Mouse (Mus musculus) urinary bladder, postnatal 4 days (tissue): ENCODE measurements around the gene Abracl.

Experiments used
- DNase-seq, 2 experiments: peaks; one replicate each; pipeline ENCODE4 v3.0.0; 2021 to 2022; ENCODE audit warnings: low spot score in 2 of 2

Abracl gene

DNA sequence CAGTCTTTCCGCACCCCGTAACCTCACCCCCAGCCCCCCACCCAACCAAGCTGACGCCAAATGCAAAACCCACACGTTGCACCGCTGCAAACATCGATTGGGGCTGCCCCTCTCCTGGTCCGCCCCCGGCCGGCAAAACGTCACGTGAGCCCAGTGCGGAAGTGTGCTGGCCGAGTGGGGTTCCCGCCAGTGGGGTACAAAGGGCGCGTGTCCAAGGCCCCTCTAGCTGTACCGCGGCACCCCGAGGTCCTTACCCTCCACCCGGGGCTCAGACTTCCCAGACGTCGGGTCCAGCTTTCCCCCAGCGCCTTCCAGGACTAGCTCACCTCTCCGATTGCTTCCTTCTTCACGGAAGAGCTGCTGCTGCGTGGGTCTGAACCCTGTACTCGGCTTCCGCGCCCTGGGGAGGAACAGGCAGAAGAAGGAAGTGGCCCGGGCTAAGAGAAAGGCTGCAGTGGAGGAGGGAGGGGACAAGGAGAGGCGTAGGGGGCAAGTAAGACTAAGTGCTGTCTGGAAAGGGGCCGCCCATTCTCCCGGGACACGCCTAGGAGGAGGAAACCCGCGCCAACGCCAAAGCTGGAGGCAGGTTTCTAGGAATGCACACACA lies at the start of gene Abracl:
Gene Abracl (minus strand): TSS at position 548 of the 607 bp plus-strand sequence.
- DNase-seq = peak; percentile 73 to 77

DNA sequence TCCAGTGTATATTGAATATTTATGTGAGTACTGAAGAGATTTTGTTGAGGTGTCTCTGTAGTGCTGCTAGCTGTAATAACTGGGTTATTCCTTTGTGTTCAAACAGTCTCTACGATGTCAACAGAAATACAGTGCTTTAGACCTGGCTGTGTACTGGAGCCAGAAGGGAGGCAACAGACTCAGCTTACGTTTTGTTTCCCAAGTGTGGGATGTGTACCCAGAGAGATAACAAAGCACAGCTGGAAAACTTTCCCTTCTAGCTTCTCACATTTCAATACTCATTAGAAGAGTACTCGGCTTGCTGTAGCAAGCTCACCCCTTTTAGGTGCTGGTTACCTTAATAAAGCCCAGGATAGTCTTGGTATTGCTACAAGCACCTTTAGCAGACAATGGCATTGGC lies 49.8 kb upstream of the Abracl start:
- no peak for DNase-seq

DNA sequence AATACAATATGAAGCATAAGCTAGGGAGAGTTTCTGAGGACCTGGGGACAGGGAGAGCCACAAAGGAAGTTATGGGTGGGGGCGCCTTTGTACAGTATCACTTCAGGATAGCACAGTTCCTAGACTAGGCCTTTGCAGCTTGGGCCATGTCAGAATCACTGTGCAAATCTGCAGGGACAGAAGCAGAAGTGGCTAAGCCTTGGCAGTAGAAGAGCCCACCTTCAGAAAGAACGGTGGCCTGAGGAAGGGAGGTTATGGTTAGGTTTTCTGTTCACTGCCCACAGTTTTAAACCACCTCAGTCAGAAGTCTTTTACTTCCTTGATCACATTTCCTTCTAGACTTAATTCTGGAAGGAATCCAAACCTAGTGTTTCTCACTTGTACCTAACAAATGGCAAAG lies 47.5 kb upstream of the Abracl start:
- DNase-seq = no peak

DNA sequence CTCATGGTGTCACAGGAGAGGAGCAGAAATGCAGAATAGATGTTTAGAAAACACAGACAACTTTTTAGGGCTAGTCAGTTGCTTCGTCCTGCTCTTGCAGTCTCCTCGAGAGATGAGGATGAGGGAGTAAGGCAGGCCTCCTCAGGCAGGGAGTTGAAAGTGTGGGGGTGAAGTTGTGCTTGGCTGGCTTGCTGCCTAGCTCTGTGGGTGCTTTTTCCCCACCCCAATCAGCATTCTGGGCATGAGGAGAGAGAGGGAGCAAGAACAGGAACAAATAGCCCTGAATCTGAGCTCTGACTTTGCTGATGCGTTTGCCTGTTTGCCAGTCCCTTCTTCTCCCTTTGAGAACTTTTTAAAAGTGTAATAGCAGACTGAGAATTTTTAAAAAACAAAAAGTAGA lies 47.1 kb upstream of the Abracl start:
- DNase-seq = no peak

DNA sequence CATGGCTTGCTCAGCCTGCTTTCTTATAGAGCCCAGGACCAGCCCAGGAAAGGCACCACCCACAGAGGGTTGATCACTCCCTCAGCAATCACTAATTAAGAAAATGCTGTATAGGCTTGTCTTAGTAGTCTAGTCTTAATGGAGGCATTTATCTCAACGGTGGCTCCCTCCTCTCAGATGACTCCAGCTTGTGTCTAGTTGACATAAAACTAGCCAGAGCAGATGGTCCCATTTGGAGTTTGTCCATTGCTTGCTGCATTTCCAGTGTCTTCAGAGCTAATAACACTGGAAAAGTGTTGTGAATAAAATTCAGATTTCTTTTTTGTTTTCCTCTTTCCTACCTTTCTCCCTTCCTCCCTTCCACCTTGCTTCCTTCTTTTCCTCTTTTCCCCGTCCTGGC lies 46.5 kb upstream of the Abracl start:
- DNase-seq = no peak

DNA sequence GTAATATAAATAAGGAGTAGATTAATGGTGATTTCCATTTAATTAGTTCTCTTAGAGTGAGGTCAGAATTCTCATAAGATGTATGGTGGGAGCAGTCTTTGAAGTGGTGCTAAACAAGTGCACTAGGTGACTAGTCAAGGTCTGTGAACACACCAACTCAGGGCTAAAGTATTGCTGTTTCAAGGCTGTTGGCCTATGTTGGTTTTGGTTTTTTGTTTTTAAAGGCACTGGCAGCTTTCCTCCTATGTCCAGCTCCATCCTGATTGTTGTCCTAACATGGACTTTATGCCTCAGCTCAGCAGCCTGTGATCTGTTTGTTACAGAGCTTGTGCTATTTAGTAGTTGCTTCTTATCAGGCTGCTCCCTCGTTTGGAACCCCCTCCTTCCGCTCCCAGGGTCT lies 45.8 kb upstream of the Abracl start:
- DNase-seq = no peak

DNA sequence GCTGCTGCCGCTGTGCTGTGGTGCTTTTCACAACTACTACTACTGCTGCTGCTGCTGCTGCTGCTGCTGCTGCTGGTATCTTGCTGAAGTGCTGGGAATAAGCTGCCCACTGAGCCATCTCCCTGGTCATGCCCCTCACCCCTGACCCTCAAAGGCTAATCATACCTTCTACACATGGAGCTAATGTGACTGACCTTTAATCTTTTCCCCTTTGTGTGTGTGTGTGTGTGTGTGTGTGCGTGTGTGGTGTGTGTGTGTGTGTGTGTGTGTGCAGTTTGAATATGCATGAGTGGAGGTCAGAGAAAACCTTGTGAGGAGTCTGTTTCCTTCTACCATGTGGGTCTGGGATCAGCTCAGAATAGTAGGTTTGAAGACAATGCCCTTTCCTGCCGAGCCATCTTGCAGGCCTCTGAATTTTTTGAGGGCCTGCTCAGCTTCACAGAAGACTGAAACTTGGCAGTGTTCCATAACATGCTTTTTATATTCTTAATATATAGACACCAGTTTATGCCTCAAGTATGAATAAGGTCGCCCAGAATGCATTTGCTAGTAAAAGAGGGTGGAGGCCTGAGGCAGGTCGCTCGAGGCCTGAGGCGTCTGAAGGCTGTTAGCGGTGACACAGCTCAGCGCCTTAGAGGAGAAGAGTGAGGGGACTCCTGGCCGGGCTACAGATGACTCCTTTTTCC lies 44.8 kb upstream of the Abracl start:
- no peak for DNase-seq

DNA sequence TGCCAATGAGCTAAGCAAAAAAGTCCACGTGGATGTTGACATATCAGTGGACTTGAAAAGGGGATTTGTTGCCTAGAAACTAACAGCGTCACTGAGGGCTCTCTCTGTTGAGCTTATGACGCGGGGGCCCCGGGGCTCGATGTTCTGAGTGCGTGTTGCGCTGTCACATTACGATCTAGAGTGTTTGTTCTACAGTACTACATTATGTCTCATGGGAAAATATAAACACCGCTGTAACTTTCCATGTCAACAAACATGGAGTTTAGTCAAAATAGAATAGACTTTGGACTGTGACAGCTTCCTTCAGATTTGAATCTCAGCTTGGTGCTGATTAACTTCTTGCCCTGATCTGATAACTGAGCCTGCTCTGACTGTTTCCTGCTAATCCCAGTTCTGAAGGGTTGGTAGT lies 42.9 kb upstream of the Abracl start:
- DNase-seq = no peak

DNA sequence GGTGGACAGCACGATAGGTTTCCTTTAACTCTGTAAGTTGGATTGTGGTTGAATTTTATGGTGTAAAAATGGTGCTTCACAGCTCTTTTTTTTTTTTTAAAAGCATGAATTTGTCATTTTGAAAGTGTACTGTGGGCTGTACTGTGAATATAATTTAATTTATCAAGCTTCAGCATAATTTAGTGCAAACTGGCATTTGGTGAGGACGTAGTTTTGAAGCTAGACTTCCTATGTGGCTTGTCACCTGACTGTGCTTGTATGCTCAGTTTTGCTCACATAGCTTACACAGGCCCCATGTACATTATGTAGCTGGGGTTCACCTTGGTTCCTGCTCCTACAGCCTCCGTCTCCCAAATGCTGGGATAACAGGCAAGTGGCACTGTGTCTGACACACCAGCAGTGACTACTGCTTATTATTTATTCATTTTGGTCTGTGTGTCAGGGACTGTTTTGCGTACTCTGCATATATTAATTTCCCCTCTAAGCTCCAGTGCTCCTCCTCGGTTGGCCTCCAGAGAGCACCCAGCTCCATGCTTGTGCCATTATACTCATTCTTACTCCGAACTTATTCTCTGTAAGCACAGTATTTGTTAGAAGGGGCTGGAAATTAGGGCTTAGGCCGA lies 41.6 kb upstream of the Abracl start:
- no peak for DNase-seq

DNA sequence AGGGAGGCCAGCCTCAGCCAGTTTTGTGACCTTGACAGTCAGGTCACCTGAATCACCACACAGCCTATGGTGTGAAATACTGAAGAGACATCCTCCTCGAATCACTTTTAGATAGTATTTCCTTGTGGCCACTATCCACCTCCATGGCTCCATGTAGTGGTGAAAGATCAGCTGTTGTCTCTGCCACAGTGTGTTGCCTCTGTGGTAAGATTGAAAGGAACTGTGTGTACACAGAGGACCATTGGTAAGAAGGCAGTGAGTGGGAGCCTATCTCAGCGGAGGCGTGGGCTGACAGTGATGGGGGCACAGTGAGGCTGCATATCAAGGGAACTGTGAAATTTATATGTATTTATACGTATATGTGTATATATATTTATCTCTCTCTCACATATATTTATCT lies 38.4 kb upstream of the Abracl start:
- DNase-seq = no peak

DNA sequence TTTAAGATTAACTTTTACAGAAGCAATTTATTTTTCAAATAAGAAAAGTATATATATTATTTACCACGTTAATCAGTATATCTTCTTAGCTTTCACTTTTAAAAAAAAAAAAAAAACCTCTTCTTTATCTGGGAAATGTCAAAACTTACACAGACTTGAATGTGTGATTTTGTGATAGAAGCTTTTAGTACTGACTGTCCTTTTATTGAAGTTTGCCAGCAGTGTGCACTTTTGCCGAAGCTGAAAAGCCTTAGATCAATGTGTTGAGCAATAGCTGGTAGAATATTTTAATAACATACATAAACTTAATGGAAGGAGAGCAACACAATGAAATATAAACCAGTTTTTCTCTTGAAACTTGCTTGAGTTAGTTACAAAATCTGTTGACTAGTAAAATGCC lies 37.7 kb upstream of the Abracl start:
- no peak for DNase-seq

DNA sequence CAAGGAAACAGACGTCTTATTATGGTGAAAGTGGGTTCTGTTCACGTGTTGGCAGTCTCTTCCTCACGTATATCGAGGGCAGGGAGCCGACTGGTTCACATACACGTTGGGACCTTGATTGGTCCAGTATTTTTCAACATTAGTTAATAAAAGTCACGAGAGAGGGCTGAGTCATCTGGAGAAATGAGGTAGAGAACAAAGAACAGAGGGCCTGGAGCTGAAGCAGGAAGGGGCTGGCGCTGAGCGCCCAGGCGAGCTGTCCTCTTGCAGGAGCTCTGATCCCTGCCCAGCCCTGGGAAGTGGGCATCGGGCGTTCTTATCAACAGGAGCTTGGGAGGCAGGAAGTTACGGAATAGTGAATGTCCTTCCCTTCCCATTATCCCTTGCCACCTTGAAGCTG lies 36.7 kb upstream of the Abracl start:
- DNase-seq = no peak

DNA sequence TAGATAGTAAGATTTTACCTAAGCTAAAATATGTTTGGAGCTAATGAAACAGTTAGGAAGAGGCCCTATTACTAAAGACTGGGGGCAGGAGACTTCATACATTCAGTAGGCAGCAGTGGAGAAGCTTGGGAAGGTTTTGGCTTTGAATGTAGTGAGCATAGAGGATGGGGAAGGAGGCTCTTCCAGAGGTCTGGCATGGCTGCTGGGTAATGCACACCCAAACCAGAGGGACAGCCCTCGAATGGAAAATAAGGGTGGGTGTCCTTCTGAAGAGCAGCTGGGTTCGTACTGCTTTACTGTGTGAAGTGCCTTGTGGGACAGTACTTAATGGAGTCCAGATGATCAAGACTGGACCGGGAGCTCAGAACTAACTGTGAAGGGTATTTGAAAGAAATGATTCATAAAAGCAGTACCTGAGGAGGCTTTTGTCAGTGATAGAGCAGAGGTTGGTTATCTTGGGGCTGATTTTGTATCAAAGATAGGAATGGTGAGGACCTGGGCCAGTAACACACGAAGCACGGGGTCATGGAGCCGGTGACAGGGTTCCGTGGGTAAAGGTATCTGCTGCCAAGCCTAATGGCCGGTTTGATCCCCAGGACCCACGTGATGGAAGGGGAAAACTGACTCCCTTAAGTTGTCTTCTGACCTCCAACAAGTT lies 35.7 kb upstream of the Abracl start:
- DNase-seq = no peak

DNA sequence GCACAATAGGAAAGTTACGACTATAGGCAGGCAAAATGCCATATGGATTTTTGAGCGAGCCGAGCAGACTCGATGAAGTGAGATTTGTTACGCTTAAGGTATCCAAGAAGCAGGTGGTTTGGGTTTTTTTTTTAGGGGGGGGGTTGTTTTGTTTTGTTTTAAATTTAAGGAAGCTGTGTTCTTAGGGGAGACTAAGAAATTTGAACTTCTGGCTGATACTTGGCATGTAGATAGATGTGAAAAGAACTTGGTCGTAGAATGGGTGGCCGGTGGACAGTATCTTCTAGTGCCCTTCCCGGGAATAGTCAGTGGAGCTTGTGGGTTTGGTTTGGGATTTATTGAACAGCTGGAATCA lies 33.3 kb upstream of the Abracl start:
- DNase-seq = no peak

DNA sequence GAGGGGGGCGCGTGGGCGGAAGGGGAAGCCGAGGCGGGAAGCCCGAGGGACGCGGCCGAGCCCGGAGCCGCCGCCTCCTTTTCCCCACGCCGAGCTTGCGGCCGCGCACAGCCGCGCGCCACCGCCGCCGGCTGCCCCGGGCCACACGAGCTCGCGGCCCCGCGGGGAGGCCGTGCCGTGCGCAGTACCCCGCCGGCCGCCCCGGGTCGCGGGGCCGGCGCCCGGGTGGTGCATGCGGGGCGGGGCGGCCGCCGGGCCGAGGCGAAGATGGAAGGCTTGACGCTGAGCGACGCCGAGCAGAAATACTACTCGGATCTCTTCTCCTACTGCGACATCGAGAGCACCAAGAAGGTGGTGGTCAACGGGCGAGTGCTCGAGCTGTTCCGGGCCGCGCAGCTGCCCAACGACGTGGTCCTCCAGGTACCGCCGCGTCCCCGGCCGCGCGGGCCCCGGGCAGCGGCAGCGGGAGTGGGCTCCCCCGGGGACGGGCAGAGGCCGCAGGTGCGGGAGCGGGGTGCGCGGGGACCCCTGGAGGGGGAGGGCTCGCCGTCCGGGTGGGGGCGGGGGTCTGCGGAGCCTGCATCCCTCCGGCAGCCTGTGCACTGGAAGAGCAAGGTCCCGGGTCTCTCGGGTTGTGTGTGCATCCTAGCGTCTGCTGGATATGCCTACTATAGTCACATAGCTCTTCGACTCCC lies 32.8 kb upstream of the Abracl start, which contains the start of gene Reps1:
Gene Reps1 (plus strand): TSS at position 166 of the 695 bp plus-strand sequence.
- DNase-seq = peak in 1 of 2 experiments; percentile 36

DNA sequence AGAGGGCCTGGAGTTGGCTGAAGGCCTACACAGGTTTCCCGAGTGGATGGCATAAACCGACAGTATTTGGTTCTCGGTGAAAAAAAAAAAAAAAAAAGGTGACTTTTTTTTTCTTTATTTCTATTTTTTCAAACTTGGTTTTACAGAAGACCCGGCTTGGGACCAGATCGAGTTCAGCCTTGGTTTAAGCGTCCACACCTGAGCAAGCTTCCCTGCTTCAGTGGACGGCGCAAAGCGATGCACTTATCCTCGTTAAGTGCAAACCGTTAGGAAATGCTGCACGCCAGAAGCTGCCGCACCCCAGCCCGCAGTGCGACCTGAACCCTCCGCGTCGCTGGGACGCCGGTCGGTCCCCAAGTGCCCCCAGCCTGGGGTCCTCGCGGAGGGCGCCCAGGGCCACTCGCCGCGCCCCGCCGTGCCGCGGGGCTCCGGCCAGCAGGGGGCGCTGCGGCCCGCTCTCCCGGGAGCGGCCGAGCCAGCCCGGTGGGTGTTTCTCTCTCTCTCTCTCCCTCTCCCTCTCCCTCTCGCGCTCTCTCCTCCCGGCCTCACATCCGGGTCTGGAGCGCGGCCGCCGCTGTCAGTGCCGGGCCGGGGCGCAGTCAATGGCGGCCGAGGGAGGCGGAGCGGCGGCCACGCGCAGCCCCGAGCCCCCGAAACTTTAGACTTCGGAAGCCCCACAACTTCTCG lies 32.1 kb upstream of the Abracl start:
- peak; percentile 81 to 83 for DNase-seq

DNA sequence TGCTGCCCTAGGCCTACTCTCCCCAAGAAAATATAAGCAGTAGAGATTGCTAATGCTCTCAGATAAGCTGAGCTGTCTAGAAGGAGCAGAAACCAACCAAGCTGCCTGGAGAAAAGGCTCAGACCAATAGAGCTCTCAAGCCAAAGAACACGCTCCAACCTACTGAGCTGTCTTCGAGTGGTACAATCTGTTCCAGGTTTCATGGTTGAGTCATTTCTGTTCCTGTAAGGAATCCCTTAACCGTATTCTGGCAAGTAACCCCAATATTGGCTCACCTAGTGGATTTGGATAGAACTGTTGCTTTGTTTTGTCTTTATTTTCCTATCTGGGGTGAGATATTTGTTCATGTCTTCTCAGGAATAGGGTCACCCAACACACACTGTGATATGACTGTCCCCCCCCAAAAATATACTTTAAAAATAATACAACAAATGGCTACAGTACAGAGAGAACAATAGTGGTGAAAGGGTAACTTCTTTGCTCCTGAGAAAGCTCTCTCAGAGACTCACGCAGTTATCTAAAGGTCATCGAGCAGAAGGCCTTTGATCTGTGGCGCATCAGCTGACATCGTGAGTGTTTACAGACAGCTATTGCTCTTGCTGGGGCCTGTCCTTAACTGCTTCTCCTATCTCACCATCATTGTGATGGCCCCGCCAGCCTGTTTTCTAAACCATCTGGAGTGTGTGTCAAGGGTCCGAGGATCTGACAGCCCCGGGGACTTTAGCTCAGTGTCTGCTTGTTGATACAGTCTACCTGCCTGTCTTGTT lies 24.5 kb upstream of the Abracl start:
- no peak for DNase-seq

DNA sequence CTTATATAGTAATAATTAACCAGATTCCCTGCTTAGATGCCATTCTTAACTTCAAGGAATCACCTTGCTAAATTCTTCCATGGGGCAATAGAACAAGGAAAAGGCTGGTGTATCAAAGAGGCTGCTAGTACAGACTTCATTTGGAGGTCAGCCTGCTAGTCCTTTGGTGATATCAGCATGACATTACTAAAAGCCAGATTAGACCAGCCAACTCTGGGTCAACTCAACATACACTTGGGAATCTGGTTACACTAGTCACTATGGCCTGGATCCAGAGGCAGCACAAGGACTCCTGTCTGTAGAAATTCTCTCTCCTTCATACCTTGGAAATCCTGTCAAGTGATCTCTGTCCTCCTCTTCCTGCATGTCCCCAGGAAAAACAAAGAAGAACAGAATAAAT lies 23.3 kb upstream of the Abracl start:
- DNase-seq = no peak

DNA sequence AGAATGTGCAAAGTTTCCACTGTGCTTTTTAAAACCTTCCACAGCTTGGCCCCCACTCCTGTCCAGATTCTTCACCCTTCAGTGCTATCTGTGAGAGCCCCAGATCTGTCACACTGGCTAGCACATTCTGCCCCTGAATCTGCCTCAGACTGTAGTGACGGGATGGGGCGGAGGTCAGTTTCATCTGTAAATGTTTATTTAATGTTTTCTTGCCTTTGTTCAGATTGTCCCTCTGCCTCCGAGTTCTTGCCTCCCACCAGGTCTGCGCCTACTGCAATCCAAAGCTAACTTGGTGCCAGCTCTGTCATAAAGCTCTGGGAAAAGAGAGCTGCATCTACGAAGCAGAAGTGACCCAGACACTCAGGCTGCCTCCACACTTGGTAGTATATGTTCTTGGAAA lies 13.8 kb upstream of the Abracl start:
- no peak for DNase-seq

DNA sequence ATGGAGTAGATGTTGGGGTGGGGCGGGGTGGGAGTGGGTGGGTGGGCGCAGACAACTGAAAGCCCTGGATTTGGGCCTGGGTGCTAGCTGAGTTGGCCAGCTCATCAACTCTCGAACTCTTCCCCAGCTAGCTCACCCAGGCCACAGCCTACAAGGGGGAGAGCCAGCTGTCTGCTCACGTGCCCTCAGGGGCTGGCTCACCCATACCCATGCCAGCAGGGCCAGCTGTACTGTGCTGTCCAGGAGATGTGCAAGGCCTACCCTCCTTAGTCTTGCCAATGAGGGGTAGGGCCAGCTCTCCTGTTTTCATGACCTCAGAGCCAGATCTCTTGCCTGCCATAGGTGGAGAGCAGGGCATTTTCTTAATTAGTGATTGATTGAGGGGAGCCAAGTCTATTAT lies 11.3 kb upstream of the Abracl start:
- DNase-seq = no peak

DNA sequence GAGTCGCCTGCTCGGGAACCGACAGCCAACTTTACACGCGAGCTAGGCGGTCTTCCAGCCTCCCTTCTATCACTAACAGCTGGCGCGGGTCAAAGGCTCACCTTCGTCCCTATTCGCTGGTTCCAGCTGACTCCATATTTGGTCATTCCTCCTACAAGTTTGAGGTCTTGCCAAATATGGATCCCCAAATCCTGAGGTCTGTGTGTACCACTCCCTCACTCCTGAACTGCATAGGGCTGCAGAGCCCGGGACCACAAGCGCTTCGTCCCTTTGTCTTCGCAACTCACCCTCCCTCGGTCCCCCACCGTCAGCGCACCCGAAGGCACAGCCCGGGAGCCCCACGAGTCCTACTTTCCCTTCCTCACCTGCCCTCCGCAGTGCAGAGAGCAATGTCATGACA lies 776 bp downstream of the Abracl start:
- DNase-seq = peak; percentile 78 to 81
